Mouse (Mus musculus): ENCODE data around the gene Disp2.

- TF ChIP-seq CTCF (IDR thresholded peaks at IDR 0.05; ENCODE audit: borderline replicate concordance, insufficient read depth, low read depth, low read length) (no peak), POLR2A (IDR thresholded peaks at IDR 0.05; ENCODE audit: borderline replicate concordance, insufficient read depth, low read length) (no peak)
Measured at GRCm38 (mm10) chr2:118790221-118790550, 10.7 kb downstream of the Disp2 start.

All from cerebellum, adult 2 months (tissue).